Mouse (Mus musculus): ENCODE measurements around the gene Crb3. TPM values are rescaled to one million over a fixed set of nuclear protein-coding genes. Genes with fewer than 3 reads are reported as not detected.

The Crb3 gene
- total and polyA plus RNA-seq, 3 experiments, result 0.25 TPM; not detected in 2

DNA sequence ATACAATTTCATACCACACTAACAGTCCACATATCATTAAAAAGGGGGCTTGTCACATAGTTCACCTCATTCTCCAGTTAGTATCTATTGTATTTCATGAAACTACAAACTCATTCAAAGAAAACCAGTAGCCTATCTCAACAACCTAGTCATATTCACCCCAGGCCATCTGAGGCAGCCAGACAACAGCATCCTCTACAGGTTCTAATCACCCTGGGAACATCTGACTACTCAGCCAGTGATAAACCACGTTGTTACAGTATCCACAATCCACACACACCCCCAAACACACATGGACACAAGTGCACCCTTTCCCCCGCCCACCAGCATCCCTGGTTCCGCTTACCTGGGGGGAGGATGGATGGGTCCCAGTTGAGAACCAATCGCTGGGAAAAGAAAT, 31.4 kb upstream of the Crb3 start:
- TF ChIP-seq CTCF (conservative IDR thresholded peaks at IDR 0.05 in 1 of 2, IDR thresholded peaks at IDR 0.05 in 1 of 2; ENCODE audit: low read depth in 2 of 2, low read length in 2 of 2) (no peak), HCFC1 (IDR thresholded peaks at IDR 0.05; ENCODE audit: low read depth, low read length) (no peak), ZKSCAN1 (IDR thresholded peaks at IDR 0.05; ENCODE audit: borderline replicate concordance, low read depth, low read length) (no peak), E2F4 (IDR thresholded peaks at IDR 0.05; ENCODE audit: insufficient replicate concordance, low read depth, low read length) (no peak), MAX (IDR thresholded peaks at IDR 0.05; ENCODE audit: low read length) (no peak), CHD2 (IDR thresholded peaks at IDR 0.05; ENCODE audit: low read length) (no peak), UBTF (IDR thresholded peaks at IDR 0.05; ENCODE audit: low read depth, low read length) (no peak), USF2 (conservative IDR thresholded peaks at IDR 0.05; ENCODE audit: low read depth, low read length) (no peak), TBP (conservative IDR thresholded peaks at IDR 0.05; ENCODE audit: low read depth, low read length) (no peak), MEF2A (IDR thresholded peaks at IDR 0.05; ENCODE audit: borderline replicate concordance, low read depth, low read length) (no peak), PAX5 (IDR thresholded peaks at IDR 0.05; ENCODE audit: low read length) (no peak), EP300 (IDR thresholded peaks at IDR 0.05; ENCODE audit: low read length) (no peak), GABPA (IDR thresholded peaks at IDR 0.05; ENCODE audit: insufficient replicate concordance, low read depth, low read length) (no peak)
- peaks cover 47% of the 10 kb centered on the region for H3K79me2 ChIP-seq (replicated peaks; ENCODE audit: control insufficient read depth, extremely low read depth, insufficient read depth, poor library complexity, severe bottlenecking)
- H3K9me3 ChIP-seq (replicated peaks; ENCODE audit: low read length), result no peaks in the 10 kb centered on the region
- H3K4me2 ChIP-seq (ENCODE audit: insufficient read depth, low read depth, poor library complexity, severe bottlenecking), result no peak overlapping the region
- H3K27me3 ChIP-seq (replicated peaks), result no peaks in the 10 kb centered on the region
- H3K9ac ChIP-seq (ENCODE audit: insufficient read depth, low read depth), result no peak overlapping the region
- in situ Hi-C loops (cut with MboI; ENCODE audit: low pct_ligation_motif_present, low pct_unique_long_range_greater_than_20kb, low sequenced_read_pairs) (no loop called here), dilution Hi-C loops (cut with MboI; ENCODE audit: extremely low pct_ligation_motif_present, extremely low pct_unique_long_range_greater_than_20kb, low sequenced_read_pairs) (no loop called here)
- peaks cover 62 to 68% of the 10 kb centered on the region in 2 experiments for H3K36me3 ChIP-seq (replicated peaks in 1 of 2; ENCODE audit: control insufficient read depth in 1 of 2, insufficient read depth in 1 of 2, low read length in 1 of 2)
- no peak overlapping the region for H3K4me3 ChIP-seq (replicated peaks in 1 of 3; ENCODE audit: low read depth in 2 of 3, low read length in 2 of 3, poor library complexity in 1 of 3)
- H3K27ac ChIP-seq (ENCODE audit: insufficient read depth, low read depth), result no peak overlapping the region
- H3K4me1 ChIP-seq (ENCODE audit: control insufficient read depth in 1 of 2, insufficient read depth in 2 of 2), result peaks cover 5 to 25% of the 10 kb centered on the region in 2 experiments; a peak in 2 of 4 replicates
- DNase-seq (ENCODE audit: extremely low read depth), result no peak

- Histone ChIP-seq H3K4me2 (ENCODE audit: insufficient read depth, low read depth, poor library complexity, severe bottlenecking) (peak overlapping the region; percentile 99), H3K9ac (ENCODE audit: insufficient read depth, low read depth) (peak overlapping the region; percentile 100), H3K36me3 (replicated peaks in 1 of 2; ENCODE audit: control insufficient read depth in 1 of 2, insufficient read depth in 1 of 2, low read length in 1 of 2) (peaks cover 40 to 46% of the 10 kb centered on the region in 2 experiments), H3K27me3 (replicated peaks) (no peaks in the 10 kb centered on the region), H3K4me3 (replicated peaks in 1 of 3; ENCODE audit: low read depth in 2 of 3, low read length in 2 of 3, poor library complexity in 1 of 3) (peak overlapping the region; percentile 82 to 95 (median 83)), H3K9me3 (replicated peaks; ENCODE audit: low read length) (no peaks in the 10 kb centered on the region), H3K27ac (ENCODE audit: insufficient read depth, low read depth) (no peak overlapping the region), H3K79me2 (replicated peaks; ENCODE audit: control insufficient read depth, extremely low read depth, insufficient read depth, poor library complexity, severe bottlenecking) (peaks cover 47% of the 10 kb centered on the region), H3K4me1 (ENCODE audit: control insufficient read depth in 1 of 2, insufficient read depth in 2 of 2) (peaks cover 7 to 27% of the 10 kb centered on the region in 2 experiments; a peak in 3 of 4 replicates)
- dilution Hi-C loops (cut with MboI; ENCODE audit: extremely low pct_ligation_motif_present, extremely low pct_unique_long_range_greater_than_20kb, low sequenced_read_pairs) (no loop called here), in situ Hi-C loops (cut with MboI; ENCODE audit: low pct_ligation_motif_present, low pct_unique_long_range_greater_than_20kb, low sequenced_read_pairs) (no loop called here)
- 0 out of 2 replicates have a peak, but pooled peaks have one; percentile 25 for TF ChIP-seq POLR2A (IDR thresholded peaks at IDR 0.05; ENCODE audit: low read depth, low read length)
- TF ChIP-seq CTCF (conservative IDR thresholded peaks at IDR 0.05 in 1 of 2, IDR thresholded peaks at IDR 0.05 in 1 of 2; ENCODE audit: low read depth in 2 of 2, low read length in 2 of 2), result no peak
- TF ChIP-seq TBP (conservative IDR thresholded peaks at IDR 0.05; ENCODE audit: low read depth, low read length), result 0 out of 2 replicates have a peak, but pooled peaks have one; percentile 18
- peak; percentile 62 for DNase-seq (ENCODE audit: extremely low read depth)
These were observed 29.2 kb upstream of the Crb3 start for GRCm38 (mm10) chr17:57029691-57030090.

Data from CH12.LX (cell line).